Mouse (Mus musculus) layer of hippocampus, postnatal 36 days (tissue): ENCODE measurements at regions not wholly inside any gene's neighbourhood (a gene's known extent, or its start where the extent isn't known, plus 50 kb on each side); places are given as distances from the start of the nearest gene placed in this dataset.
A peak's percentile ranks its signal among the peaks of the same experiment; 100 is the strongest.
"Not testable (repeated sequence)": the region's sequence is repeated elsewhere in the genome, so short reads cannot be mapped to it uniquely, and the experiment has no call there.

ENCODE experiments used
- DNase-seq, 2 experiments: peaks; one replicate each; pipeline ENCODE4 v3.0.0; 2022

DNA sequence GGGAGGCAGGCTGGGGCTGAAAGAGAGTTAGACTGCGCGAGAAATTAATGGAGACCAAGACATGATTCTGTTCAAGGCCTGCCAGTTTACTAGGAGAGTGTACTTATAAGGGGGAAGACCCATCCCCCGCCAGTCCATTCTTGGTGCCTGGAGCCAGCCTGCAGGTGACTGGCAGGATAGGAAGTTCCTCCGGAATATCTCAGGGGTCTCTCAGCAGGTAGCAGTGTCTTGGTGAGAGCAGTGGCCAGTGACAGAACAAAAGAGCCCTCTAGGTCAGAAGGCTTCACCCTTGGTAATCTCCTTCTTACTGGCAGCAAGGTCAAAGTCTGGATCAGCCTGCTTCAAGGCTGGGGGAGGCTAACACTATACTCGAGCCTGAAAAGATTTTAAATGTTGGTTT is 83.7 kb upstream of the Zfp804b start:
- no peak for DNase-seq

DNA sequence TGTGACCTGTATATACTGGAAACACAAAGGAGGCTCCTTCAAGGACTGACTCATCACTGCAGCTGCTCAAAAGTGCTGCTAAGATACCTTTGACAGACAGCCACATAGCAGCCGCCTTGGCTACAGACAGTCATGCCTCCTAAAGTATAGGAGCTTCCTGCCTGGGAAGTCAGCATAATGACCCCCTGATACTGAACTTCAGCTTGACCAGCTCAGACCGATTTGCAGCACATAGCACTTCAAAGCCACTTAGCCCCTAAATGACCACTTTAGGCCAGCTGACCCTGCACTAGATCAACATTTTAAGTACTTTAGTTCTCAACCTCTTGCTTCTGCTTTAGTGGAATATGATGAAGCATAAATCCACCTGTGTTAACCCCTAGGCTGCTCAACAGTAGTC is 91.9 kb upstream of the Zfp804b start:
- no peak for DNase-seq

DNA sequence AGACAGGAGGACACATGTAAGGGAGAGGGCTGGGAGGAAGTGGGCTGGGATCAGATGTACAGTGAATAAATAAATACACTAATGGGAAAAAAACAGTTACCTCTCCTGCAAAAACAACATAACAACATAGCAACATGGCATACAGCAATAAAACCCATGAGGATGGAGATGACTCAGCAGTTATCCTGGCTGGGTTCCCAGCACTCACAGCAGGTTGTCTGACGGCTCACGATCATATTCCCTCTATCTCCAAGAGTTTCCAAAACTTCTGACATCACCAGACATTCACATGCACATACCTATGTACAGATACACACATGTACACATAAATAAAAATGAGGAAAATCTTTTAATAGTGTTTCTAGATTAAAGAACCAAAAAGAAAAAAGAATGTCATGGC is 103.4 kb upstream of the Zfp804b start:
- no peak for DNase-seq

DNA sequence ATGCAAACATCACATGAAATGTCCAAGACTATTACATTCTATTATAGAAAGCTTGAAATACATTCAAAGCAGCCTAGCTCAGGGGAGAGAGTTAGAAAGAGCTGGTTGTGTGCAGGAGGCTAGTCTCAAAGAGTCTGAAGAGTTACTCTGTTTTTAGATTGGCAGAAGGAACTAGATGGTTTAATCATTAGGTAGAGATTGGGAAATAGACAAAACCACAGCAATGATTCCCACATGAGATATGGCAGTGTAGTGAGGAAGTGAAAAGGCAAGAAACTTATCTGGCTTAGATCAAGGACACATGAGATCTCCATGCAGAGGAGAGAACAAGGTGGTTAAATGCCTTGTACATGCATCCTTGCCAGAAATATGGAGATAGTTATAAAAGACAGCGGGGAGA is 110.3 kb upstream of the Zfp804b start:
- no peak for DNase-seq

DNA sequence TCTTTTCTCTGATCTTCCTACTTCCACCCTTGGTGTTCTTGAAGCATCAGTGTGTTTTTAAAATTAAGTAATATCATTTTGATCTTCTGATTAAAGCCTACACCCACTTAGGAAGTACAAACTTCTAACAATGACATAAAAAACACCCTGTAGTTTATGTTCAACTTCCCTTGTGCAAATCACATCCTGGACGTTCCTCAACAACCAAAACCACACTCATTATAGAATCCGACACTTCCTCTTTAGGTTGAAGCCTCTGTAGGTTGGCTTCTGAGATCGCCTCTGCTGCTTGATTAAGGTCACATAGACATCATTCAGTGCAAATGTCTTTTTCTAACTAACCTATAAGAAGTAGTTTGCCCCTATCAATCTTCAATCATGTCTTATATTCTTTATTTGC is 112.5 kb upstream of the Zfp804b start:
- no peak for DNase-seq

DNA sequence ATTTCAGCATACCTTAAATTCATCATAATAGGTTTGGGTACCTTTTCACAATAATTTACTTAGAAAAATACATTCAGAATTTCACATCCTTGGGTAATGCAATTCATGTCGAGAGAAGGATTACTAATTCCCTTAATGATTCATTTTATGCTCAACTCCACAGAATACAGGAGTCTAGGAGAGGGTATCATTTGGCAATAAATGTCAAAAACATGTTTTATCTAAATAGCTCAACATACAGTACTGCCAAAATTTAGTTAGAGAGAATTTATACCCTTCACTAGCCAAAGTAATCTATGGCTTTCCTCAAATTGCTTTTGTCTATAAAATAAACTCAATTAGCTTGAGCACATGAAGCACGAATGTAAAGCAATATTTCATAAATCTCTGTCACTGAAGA is 144.6 kb upstream of the Zfp804b start:
- no peak for DNase-seq

DNA sequence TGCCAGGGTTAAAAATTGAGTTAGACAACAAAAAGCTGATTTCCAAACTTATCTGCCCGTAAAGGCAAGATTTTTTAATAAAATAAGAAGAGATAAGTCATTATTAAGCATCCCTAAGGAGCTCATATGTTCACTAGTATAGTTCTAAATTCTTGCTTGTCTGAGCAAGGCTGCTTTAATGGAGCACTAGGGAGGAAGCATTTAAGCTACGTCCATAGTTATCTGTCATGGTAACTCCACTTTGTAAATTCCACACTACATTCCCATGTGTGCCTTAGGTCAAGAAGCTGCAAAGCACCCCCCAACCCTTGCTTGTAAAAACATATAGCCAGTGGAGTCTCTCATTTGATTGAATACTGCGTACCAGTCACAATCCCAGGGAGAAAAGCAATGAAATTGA is 145.0 kb upstream of the Zfp804b start:
- DNase-seq = no peak

DNA sequence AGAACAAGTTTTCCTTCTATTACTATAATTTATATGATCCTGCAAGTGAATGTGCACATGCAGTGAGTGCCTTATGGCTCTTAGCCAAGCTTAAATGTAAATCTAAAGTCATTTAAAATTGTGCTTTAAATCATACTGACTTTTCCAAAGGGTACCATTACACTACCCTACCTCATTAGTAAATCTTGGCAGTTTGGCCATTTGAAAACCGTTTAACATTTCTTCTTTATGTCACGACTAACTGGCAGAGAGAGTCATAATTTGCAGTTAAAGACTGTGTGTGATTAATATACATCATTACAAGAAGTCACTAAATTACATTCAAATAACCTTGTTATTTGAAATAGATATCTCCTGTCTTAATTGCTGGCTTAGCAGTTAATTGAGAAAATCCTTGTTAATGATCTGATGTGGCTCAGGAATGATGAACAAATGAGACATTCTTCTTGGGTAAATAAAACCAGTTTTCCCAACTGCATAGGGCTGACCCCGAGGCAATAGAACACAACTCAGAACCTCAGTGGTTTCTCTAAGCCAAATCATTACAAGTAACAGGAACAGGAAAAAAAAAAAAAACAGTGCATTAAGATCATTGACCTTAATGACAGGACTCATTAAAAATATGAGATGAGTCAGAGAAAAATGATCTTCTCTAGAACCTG is 173.1 kb upstream of the Zfp804b start:
- no peak for DNase-seq

DNA sequence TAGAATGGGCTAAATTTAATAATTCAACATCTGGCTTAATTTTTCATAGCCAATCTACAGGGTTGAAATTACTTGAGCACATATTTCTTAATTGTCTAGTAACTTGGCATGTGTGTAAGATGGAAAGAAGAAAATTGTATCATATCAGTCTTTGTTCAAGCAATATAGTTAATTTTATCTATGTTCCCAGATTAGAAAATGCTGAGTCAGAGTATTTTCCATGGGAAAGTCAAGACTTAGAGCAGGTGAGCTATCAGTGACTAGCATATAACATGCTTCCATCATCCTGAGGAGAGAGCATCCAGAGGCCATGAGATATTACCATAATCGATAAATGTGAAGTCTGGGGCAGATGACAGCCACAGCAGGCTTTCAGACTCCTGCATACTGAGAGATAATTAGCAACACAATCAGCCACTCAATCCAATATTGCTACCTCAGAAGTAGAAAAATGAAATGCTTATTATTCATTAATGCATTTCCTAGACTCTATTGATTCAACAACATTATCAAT is 188.2 kb upstream of the Zfp804b start:
- no peak for DNase-seq

DNA sequence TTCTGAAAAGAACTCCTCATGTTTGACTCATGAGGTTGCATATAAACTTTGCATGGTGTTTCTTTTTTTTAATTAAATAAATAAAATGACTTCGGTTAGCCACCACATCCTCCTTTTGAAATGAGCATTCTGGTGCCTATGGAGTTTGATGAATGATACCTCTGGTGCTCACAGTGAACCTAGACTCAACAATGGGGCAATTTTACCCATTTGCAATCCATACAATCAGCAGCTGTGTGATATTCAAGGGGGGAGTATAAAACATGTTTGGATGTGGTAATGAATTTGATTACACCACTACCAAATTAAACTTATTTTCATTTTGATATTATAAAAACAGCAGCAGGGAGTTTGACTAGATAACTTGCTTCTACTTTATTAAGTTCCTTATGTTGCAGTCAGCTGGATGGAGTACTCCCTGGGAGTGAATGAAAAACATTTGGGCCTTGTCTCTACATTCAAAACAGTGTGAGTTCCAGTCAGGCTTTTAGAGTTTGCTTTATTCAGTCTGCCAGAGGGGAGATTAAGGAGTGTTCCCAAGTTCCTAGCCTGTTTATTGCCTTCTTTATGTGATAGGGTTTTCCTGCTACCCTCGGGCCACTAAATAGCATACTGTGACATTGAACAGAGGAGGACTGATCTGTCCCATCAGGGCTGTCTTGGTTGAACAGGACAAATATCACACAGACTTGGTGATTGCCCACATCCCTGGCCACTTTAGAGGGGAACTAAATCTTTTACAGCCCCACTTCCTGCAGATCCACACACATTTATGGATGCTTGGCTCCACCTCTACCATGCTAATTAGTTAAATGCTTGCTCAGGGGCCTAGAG is 195.5 kb upstream of the Zfp804b start:
- no peak for DNase-seq

DNA sequence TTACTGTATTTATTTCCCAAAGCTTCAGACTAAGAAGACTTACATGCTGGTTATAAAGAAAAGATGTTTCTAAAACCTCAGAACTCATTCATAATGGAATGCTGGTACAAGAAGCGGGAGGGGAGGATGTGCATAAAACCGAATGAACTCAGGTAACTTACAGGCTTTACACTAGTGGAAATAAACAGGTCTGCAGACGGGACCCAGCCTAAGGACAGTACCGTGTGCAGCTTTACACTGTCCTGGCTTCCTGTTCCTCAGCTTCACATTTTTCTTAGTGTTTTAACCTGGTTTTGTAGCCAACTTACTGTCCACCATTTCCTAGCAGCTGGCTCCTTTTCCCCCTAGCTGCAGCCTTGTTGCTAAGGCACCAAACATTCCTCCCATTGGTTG is 196.1 kb upstream of the Zfp804b start:
- DNase-seq = no peak

DNA sequence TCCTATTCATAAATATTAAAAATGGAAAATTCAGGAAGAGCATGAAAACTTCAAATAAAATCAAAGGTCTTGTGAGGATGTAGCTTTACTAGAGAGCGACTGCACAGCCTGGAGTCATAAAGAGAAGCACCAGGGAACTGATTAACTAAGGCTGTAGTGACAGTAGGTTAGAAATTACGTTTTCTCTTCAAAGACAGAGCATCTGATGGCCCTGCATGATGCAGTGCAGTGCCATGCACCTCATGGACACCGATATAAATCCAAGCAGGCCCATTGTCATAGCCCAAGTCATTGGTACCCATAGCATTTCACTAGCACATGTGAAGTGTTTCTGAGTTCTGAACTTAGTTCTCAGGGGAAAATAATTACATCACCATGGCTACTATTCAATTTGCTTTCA is 199.3 kb upstream of the Zfp804b start:
- DNase-seq = no peak

DNA sequence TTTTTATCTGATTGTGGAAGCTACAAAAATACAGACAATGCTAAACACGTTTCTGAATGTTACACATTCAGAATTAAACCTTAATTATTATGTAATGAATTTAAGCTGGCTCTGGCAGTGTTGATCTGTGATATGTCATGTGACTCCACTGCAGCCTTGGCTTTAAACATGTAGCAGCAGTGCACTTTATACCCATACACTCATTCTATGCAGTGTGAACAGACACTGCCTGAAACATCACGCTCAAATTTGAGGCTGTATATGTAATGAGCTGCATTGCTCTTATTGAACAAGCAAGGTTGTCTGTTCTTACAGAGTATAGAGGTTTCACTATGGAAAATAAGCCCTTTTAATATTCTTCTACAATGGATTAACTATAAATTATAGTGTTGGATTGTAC is 235.9 kb upstream of the Zfp804b start:
- DNase-seq = no peak

DNA sequence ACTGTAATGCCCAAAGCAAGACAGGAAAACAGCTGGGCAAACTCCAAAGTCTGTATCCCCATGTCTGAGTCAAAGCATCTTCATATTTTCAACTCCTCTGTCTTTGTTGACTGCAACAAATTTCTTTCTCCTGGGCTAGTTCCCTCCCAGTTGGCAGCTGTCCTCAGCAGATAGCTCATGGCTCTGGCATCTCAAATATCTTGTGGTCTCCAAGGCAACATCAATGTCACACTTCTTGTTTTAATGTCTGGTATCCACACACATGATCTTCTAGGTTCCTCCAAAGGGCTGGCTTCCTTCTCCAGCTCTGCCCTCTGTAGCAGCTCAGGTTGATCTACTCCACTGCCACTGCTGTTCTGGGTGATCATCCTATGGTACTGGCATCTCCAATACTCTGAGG is 242.0 kb upstream of the Zfp804b start:
- no peak for DNase-seq

DNA sequence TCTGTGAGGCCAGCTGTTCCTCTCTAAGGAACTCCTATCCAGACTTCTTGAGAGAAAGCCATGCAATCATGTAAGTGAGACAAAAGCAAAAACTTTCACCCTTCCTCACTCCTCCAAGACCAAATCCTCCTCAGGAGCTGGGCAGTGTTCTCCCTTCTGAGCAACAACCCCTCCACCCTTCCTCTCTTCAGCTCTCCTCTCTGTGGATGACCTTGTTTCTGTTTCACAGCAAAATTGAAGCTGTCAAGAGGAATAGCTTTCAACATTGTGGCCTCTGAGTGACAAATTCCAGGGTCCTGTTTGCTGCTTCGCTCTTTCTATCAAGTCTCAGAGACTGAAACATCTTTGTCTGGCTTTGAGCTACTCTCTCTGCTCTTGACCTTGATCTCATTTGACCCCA is 255.9 kb upstream of the Zfp804b start:
- no peak for DNase-seq

DNA sequence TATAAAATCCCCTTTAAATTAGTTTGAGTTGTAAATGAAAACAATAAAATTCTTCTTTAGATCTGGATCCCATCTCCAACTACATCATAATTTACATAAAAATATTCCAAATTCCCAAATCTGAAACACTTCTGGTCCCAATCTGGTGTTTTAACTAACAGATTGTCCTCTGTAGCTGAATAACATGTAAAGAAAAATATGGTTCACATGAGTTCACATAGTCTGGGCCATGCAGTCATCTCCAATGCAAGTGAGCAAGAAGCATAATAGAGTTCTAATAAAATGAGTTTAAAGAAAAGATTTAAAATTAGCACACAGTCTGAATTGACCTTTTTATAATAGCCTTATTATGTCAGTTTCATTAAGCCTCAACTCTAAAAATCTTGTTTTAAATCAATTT is 263.0 kb upstream of the Zfp804b start:
- no peak for DNase-seq

DNA sequence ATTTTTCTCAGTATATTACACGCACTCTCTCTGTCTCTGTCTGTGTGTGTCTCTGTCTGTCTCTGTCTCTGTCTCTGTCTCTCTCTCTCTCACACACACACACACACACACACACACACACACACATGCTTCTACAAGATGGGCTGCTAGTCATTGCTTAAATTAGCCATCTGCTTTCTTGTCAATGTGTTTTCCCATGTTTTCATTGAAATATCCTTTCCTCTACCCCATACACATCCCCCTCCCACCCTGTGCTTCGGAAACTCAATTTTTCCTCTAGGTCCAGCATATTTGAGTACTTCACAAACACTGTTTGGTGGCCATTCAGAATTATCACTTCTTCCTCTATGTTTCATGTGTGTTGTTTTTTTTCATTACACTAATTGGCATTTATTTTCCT is 263.4 kb upstream of the Zfp804b start:
- no peak for DNase-seq

DNA sequence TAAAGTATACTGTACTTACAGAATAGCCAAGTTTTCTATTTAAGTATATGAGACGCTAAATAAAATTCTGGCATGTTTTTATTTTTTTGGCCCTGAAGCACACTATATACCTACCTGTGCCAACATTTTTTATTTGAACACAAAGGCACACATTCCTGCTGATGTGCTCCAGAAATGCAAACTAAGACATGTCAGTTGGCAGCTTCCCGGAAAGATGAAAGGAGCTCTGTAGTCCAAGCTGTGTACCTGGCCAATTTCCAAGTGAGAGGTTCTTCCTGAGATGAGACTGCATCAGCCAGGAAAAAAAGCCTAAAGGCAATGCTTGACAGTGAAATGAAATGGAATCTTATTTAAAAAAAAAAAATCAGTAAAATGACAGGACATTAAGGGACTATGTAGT is 305.0 kb upstream of the Steap4 start:
- peak in 1 of 2 experiments; percentile 6 for DNase-seq

DNA sequence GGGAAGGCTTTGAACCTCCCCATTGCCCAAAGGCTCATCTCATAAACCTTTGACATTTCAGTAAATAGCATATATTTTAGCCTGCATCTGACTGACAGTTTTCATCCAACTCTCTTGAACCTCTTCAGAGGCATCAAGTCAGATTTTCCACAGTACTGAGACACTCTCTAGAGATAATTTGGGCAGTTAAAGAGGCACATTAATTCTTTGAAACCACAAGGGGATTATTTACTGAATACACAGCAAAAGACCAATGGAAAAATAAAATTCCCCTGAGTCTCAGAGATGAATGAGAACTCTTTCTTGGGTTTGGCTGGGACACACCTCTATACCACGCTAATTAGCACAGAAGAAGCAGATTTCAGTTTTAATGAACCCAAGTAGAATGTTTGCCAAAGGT is 258.5 kb upstream of the Steap4 start:
- DNase-seq = no peak

DNA sequence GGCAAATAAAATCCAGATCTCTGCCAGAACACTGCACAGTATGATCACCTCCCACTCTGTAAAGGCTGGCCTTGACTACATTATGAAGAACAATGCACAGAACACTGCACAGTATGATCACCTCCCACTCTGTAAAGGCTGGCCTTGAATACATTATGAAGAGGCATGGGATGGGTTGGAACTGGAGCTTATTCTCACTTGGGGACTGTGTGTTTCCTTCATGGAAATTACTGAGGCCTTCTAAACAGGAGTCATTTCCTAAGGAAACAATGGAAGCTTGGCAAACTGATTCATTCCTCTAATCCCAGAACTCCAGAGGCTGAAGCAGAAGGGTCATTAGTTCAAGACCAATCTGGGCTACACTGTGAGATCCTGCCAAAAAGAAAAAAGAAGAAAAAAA is 240.7 kb upstream of the Steap4 start:
- no peak for DNase-seq

DNA sequence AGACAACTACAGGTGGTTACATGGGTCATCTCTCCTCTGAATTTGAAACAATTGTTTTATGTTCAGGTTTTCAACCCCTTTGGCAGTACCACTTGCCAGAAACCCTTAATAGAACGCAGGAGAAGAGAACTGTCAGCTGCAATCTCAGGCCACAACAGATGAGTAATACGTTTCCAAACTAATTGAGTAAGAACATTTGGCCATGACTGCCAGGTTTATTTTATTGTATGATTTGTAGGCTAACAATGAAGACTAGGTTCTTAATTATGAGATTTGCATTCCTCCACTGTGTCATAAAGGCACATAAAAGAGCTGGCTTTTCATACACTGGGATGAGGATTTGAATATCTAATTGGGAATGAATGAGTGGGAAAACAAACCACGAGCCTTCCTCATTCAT is 240.2 kb upstream of the Steap4 start:
- no peak for DNase-seq

DNA sequence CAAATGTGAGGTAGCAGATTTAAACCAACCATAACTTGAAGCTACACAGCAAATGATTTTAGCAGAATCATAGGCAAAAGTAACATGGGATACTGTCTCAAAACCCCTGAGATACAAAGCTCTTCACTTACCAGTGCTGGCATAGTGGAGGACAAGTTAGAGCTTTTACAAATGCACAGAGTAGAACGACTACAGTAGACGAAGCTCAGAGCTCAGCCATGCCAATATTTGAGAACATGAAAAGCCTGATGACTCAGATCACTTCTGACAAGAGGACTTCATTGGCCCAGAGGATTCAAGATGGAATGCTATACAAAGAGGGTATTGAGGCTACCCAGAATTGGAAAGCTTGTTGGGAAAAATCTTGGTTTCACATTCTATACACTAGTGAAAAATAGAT is 239.6 kb upstream of the Steap4 start:
- DNase-seq = no peak

DNA sequence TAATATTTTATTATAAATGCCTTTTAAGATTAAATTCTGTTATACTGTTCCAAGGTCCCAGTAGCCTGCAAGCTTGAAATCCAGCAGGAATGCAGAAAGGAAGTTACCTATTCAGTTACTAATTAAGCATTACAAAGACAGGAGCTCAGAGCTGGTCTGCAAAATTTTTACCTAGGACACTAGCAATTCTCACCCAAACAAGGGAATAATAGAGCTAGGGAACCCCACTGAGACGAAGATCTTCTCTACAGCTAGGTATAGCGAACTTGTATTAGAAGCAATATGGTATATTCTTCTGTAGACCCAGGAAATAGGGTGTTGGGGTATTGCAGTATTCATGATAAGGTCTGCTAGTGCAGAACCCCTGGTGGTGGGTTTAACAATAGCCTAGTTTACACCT is 227.7 kb upstream of the Steap4 start:
- DNase-seq = not testable (repeated sequence)

DNA sequence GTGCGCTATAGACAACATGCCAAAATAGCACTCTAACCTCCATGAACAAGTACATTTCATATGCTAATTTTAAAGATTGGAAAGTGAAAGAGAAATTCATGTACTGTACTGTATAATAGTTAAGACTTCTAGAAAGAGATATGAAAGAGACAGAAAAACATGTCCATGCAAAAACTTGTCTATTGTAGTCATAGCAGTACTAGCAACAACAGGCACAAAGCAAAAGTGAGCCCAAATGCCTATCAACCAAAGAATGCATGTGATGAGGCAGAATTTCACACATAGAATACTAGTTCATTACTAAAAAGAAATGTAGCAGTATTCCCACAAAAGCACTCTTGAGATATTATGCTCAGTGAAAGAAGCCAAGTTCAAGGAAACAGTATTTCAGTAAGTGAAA is 180.4 kb upstream of the Steap4 start:
- DNase-seq = no peak
